Mouse (Mus musculus): ENCODE results near the gene Fto. TPM values are rescaled to one million over a fixed set of nuclear protein-coding genes. Genes with fewer than 3 reads are reported as not detected.

Gene Fto
- polyA plus RNA-seq, 1 experiment from 2014 or later = 113 TPM

DNA sequence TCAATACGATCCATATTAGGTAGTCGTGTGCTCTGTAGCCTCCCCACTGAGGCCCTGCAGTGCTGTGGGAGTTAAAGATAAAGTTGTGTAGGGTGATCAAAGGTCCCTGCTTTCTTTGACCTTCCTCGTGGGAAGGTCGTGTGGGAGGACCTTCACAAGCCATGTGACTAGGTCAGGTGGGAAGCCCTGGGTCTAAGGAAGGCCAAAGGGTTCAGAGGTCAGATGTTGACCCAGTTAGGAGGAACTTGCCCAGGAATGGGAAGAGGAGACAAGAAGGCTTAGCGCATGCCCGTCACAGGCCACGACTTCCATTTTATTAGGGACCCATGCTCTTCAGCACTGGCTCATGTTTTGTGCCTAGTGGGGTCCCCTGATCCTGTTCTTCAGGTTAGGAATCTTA is 91.0 kb downstream of the Fto start:
- Histone ChIP-seq H3K9ac (ENCODE audit: low read length) (no peak overlapping the region), H3K27me3 (ENCODE audit: control insufficient read depth, insufficient read depth, low read length) (no peaks in the 10 kb centered on the region), H3K9me3 (ENCODE audit: control insufficient read depth, low read length) (no peaks in the 10 kb centered on the region), H3K27ac (ENCODE audit: low read depth, low read length) (no peak overlapping the region), H3K4me3 (ENCODE audit: low read depth, low read length) (no peak overlapping the region), H3K4me2 (ENCODE audit: low read depth) (no peak overlapping the region), H3K36me3 (ENCODE audit: control insufficient read depth, insufficient read depth, low read length) (peaks cover under 1% of the 10 kb centered on the region; the same call in 1 of the 2 replicates), H3K4me1 (ENCODE audit: control insufficient read depth, insufficient read depth, low read length) (no peaks in the 10 kb centered on the region)
- DNase-seq (ENCODE audit: low spot score) (no peak), ATAC-seq (ENCODE audit: insufficient read depth, low FRiP score, low TSS enrichment) (no peak)
- WGBS = 91% methylated on average over 7 of the region's 7 CpGs

GRCm38 (mm10) chr8:91405099-91405498 is 91.8 kb downstream of the Fto start:
- no peak overlapping the region for H3K27ac ChIP-seq (ENCODE audit: low read depth, low read length)
- H3K27me3 ChIP-seq (ENCODE audit: control insufficient read depth, insufficient read depth, low read length) = no peaks in the 10 kb centered on the region
- H3K36me3 ChIP-seq (ENCODE audit: control insufficient read depth, insufficient read depth, low read length) = peaks cover 2% of the 10 kb centered on the region; the same call in 1 of the 2 replicates
- DNase-seq (ENCODE audit: low spot score) = no peak
- H3K9ac ChIP-seq (ENCODE audit: low read length) = no peak overlapping the region
- 92% methylated on average over 7 of the region's 7 CpGs for WGBS
- no peaks in the 10 kb centered on the region for H3K9me3 ChIP-seq (ENCODE audit: control insufficient read depth, low read length)
- ATAC-seq (ENCODE audit: insufficient read depth, low FRiP score, low TSS enrichment) = no peak
- no peaks in the 10 kb centered on the region for H3K4me1 ChIP-seq (ENCODE audit: control insufficient read depth, insufficient read depth, low read length)
- H3K4me3 ChIP-seq (ENCODE audit: low read depth, low read length) = no peak overlapping the region
- H3K4me2 ChIP-seq (ENCODE audit: low read depth) = no peak overlapping the region

- H3K36me3 ChIP-seq (ENCODE audit: control insufficient read depth, insufficient read depth, low read length) = peaks cover 2% of the 10 kb centered on the region; the same call in 1 of the 2 replicates
- H3K27ac ChIP-seq (ENCODE audit: low read depth, low read length) = no peak overlapping the region
- no peaks in the 10 kb centered on the region for H3K9me3 ChIP-seq (ENCODE audit: control insufficient read depth, low read length)
- WGBS = 87% methylated on average over 14 of the region's 14 CpGs
- DNase-seq (ENCODE audit: low spot score) (no peak), ATAC-seq (ENCODE audit: insufficient read depth, low FRiP score, low TSS enrichment) (no peak)
- H3K4me1 ChIP-seq (ENCODE audit: control insufficient read depth, insufficient read depth, low read length) = no peaks in the 10 kb centered on the region
- H3K9ac ChIP-seq (ENCODE audit: low read length) = no peak overlapping the region
- no peaks in the 10 kb centered on the region for H3K27me3 ChIP-seq (ENCODE audit: control insufficient read depth, insufficient read depth, low read length)
- no peak overlapping the region for H3K4me2 ChIP-seq (ENCODE audit: low read depth)
- H3K4me3 ChIP-seq (ENCODE audit: low read depth, low read length) = no peak overlapping the region
These were observed 93.4 kb downstream of the Fto start for GRCm38 (mm10) chr8:91406624-91407290.

DNA sequence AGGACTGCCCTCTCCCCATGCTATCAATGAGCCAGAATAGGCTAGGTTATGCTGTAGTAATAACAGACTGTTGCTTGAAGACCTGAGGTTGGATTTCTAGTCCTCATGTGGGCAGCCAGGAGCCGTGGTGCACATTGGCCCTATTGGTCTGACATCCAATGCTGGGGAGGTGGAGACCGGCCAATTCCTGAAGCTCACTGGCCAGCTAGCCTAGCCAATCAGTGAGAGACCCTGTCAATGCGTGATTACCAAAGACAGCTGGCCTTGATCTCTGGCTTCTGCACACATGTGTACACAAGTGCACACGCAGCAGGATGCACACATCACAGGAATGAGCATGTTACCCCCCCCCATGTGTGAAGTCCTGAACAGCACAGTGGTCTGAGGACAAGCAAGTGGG is 94.6 kb downstream of the Fto start:
- H3K9ac ChIP-seq (ENCODE audit: low read length) = no peak overlapping the region
- ATAC-seq (ENCODE audit: insufficient read depth, low FRiP score, low TSS enrichment) (no peak), DNase-seq (ENCODE audit: low spot score) (no peak)
- no peaks in the 10 kb centered on the region for H3K4me1 ChIP-seq (ENCODE audit: control insufficient read depth, insufficient read depth, low read length)
- WGBS = 83% methylated on average over 4 of the region's 4 CpGs
- H3K4me3 ChIP-seq (ENCODE audit: low read depth, low read length) = no peak overlapping the region
- H3K9me3 ChIP-seq (ENCODE audit: control insufficient read depth, low read length) = no peaks in the 10 kb centered on the region
- H3K4me2 ChIP-seq (ENCODE audit: low read depth) = no peak overlapping the region
- H3K27me3 ChIP-seq (ENCODE audit: control insufficient read depth, insufficient read depth, low read length) = no peaks in the 10 kb centered on the region
- H3K27ac ChIP-seq (ENCODE audit: low read depth, low read length) = no peak overlapping the region
- H3K36me3 ChIP-seq (ENCODE audit: control insufficient read depth, insufficient read depth, low read length) = peaks cover 2% of the 10 kb centered on the region; the same call in 1 of the 2 replicates

DNA sequence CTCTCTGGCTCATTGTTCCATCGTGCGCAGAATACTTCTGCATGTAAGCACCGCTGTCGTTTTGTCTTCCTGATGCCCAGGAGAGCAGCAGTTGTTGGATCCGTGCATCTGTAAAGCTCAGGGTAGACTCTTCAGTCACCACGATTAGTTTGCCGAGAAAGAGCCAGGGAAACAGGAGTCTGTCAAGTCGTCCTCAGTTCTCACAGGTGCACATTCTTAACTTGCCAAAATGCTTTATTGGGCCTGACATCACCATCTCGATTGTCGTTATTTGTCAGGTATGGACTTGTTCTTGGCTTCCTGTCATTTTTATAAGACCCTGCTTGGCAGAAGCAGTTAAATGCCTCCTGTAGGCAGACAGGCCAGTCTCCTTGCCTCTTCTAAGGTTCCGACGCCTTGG is 96.7 kb downstream of the Fto start:
- 89% methylated on average over 12 of the region's 12 CpGs for WGBS
- Histone ChIP-seq H3K9ac (ENCODE audit: low read length) (no peak overlapping the region), H3K4me3 (ENCODE audit: low read depth, low read length) (no peak overlapping the region), H3K4me1 (ENCODE audit: control insufficient read depth, insufficient read depth, low read length) (no peaks in the 10 kb centered on the region), H3K9me3 (ENCODE audit: control insufficient read depth, low read length) (no peaks in the 10 kb centered on the region), H3K36me3 (ENCODE audit: control insufficient read depth, insufficient read depth, low read length) (peaks cover 2% of the 10 kb centered on the region; the same call in 1 of the 2 replicates), H3K27ac (ENCODE audit: low read depth, low read length) (no peak overlapping the region), H3K27me3 (ENCODE audit: control insufficient read depth, insufficient read depth, low read length) (no peaks in the 10 kb centered on the region), H3K4me2 (ENCODE audit: low read depth) (no peak overlapping the region)
- DNase-seq (ENCODE audit: low spot score) = no peak
- ATAC-seq (ENCODE audit: insufficient read depth, low FRiP score, low TSS enrichment) = no peak

GRCm38 (mm10) chr8:91424491-91425074 is 111.3 kb downstream of the Fto start:
- Histone ChIP-seq H3K9me3 (ENCODE audit: control insufficient read depth, low read length) (no peaks in the 10 kb centered on the region), H3K4me1 (ENCODE audit: control insufficient read depth, insufficient read depth, low read length) (no peaks in the 10 kb centered on the region), H3K4me3 (ENCODE audit: low read depth, low read length) (no peak overlapping the region), H3K27ac (ENCODE audit: low read depth, low read length) (no peak overlapping the region), H3K9ac (ENCODE audit: low read length) (no peak overlapping the region), H3K36me3 (ENCODE audit: control insufficient read depth, insufficient read depth, low read length) (no peaks in the 10 kb centered on the region), H3K27me3 (ENCODE audit: control insufficient read depth, insufficient read depth, low read length) (no peaks in the 10 kb centered on the region), H3K4me2 (ENCODE audit: low read depth) (no peak overlapping the region)
- ATAC-seq (ENCODE audit: insufficient read depth, low FRiP score, low TSS enrichment) (no peak), DNase-seq (ENCODE audit: low spot score) (no peak)
- 91% methylated on average over 5 of the region's 5 CpGs for WGBS

DNA sequence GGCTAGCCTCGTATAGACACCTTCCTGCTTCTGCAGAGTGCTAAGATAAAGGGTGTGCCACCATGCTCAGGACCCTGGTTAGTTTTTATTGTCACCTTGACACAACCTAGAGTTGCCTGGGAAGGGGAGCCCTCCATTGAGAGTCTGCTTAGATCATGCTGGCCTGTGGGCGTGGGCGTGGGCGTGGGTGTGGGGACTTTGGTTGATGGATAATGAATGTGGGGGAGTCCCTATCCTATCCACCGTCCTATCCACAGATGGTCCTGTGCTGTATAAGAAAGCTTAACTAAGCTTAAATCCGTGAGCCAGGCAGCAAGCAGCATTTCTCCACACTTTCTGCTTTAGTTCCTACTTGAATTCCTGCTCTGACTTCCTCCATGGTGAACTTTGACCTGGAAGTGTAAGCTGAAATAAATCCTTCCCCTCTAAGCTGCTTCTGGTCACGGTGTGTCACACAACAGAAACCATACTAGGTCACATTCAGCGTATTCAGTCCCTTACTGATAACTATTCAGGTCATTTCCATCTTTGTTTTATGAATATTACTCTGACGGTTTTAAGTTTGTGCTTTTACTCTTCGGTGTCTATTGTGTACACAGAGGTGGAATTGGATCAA is 112.0 kb downstream of the Fto start:
- Histone ChIP-seq H3K9ac (ENCODE audit: low read length) (no peak overlapping the region), H3K27ac (ENCODE audit: low read depth, low read length) (no peak overlapping the region), H3K4me2 (ENCODE audit: low read depth) (no peak overlapping the region), H3K36me3 (ENCODE audit: control insufficient read depth, insufficient read depth, low read length) (no peaks in the 10 kb centered on the region), H3K9me3 (ENCODE audit: control insufficient read depth, low read length) (no peaks in the 10 kb centered on the region), H3K4me3 (ENCODE audit: low read depth, low read length) (no peak overlapping the region), H3K27me3 (ENCODE audit: control insufficient read depth, insufficient read depth, low read length) (no peaks in the 10 kb centered on the region), H3K4me1 (ENCODE audit: control insufficient read depth, insufficient read depth, low read length) (no peaks in the 10 kb centered on the region)
- 85% methylated on average over 10 of the region's 10 CpGs for WGBS
- ATAC-seq (ENCODE audit: insufficient read depth, low FRiP score, low TSS enrichment) (no peak), DNase-seq (ENCODE audit: low spot score) (no peak)

DNA sequence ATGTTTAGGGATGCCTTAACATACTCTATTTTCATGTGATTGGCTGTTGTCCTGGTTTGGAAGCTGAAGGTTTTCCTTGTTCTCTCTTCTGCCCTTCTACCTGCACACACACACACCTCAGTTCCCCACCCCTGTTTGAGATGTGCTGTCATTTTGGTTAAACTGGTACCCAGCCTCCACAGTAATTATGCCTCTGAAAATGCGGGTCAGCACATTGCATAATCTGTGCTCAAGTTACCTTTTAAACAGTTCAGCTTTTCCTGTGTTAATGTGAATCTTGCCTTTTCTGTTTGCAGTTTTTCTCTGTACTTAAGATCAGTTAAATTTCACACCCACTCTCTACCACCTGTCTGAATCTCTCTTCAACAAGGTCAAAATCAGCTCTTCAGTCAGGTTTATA is 113.2 kb downstream of the Fto start:
- Histone ChIP-seq H3K4me1 (ENCODE audit: control insufficient read depth, insufficient read depth, low read length) (no peaks in the 10 kb centered on the region), H3K9me3 (ENCODE audit: control insufficient read depth, low read length) (no peaks in the 10 kb centered on the region), H3K9ac (ENCODE audit: low read length) (no peak overlapping the region), H3K4me2 (ENCODE audit: low read depth) (no peak overlapping the region), H3K36me3 (ENCODE audit: control insufficient read depth, insufficient read depth, low read length) (no peaks in the 10 kb centered on the region), H3K27ac (ENCODE audit: low read depth, low read length) (no peak overlapping the region), H3K27me3 (ENCODE audit: control insufficient read depth, insufficient read depth, low read length) (no peaks in the 10 kb centered on the region), H3K4me3 (ENCODE audit: low read depth, low read length) (no peak overlapping the region)
- ATAC-seq (ENCODE audit: insufficient read depth, low FRiP score, low TSS enrichment) = no peak
- WGBS = 90% methylated on average over 1 of the region's 1 CpGs
- no peak for DNase-seq (ENCODE audit: low spot score)

Measured in neural tube, embryonic 11.5 days (tissue).